Mouse (Mus musculus): ENCODE results near the gene Rbx1. TPM values are rescaled to one million over a fixed set of nuclear protein-coding genes. Genes with fewer than 3 reads are reported as not detected.

The Rbx1 gene
- polyA plus RNA-seq, 1 experiment from 2014 or later = 241 TPM

DNA sequence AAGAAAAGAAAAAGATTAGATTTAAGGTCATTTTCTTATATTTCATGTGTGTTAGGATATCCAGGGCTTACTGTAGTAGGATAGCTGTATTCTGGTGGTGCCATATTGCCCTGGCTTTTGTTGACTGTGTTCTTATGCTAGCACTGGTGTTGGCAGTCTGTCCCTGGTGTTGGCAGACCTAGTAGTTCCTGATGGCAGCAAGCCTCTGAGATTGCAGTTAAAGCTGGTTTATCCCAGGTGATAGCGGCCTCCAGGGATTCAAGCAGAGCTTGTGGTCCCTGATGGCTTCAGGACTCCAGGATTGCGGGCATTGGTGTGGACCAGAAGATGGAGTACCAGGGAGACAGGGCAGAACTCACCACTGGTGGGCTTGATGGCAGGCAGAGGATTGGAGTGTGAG is 37.4 kb downstream of the Rbx1 start:
- ATAC-seq = no peak
- no peak overlapping the region for H3K27ac ChIP-seq (ENCODE audit: low read depth)
- no peak for TF ChIP-seq CTCF (IDR thresholded peaks at IDR 0.05; ENCODE audit: low read depth)
- no peak for TF ChIP-seq EP300 (IDR thresholded peaks at IDR 0.05; ENCODE audit: low read depth)
- WGBS (ENCODE audit: insufficient replicate concordance) = 88% methylated on average over 2 of the region's 2 CpGs
- H3K9me3 ChIP-seq (ENCODE audit: low read length) = no peaks in the 10 kb centered on the region
- H3K9ac ChIP-seq (replicated peaks) = no peak overlapping the region
- no peak for DNase-seq
- H3K27me3 ChIP-seq (ENCODE audit: insufficient read depth, low read length) = no peaks in the 10 kb centered on the region
- H3K4me1 ChIP-seq (ENCODE audit: insufficient read depth) = no peaks in the 10 kb centered on the region
- H3K4me3 ChIP-seq (ENCODE audit: low read depth, low read length) = no peak overlapping the region
- no peak overlapping the region for H3K4me2 ChIP-seq (ENCODE audit: low read depth, low read length)
- H3K36me3 ChIP-seq (replicated peaks; ENCODE audit: insufficient read depth, low read length) = no peaks in the 10 kb centered on the region

DNA sequence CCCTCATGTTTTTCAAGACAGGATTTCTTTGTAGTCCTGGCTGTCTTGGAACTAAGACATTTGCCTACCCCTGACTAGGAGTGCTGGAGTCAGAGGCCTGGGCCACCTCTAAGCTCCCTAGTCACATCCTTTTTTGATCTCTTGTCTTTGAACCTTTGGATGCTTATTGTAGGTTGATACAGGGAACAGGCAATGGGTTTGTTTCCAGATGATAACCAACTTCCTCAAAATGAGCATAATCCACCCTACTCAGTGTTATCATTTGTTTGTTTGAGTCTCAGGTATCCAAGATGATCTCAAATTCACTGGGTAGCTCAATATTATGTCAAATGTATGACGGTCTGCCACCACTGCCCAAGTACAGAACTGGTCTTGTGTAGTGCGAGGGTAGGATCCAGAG is 37.9 kb downstream of the Rbx1 start:
- Histone ChIP-seq H3K9ac (replicated peaks) (no peak overlapping the region), H3K4me3 (ENCODE audit: low read depth, low read length) (no peak overlapping the region), H3K36me3 (replicated peaks; ENCODE audit: insufficient read depth, low read length) (no peaks in the 10 kb centered on the region), H3K9me3 (ENCODE audit: low read length) (no peaks in the 10 kb centered on the region), H3K4me1 (ENCODE audit: insufficient read depth) (no peaks in the 10 kb centered on the region), H3K27ac (ENCODE audit: low read depth) (no peak overlapping the region), H3K27me3 (ENCODE audit: insufficient read depth, low read length) (no peaks in the 10 kb centered on the region), H3K4me2 (ENCODE audit: low read depth, low read length) (no peak overlapping the region)
- WGBS (ENCODE audit: insufficient replicate concordance) = 73% methylated on average over 2 of the region's 2 CpGs
- ATAC-seq (no peak), DNase-seq (no peak)
- TF ChIP-seq EP300 (IDR thresholded peaks at IDR 0.05; ENCODE audit: low read depth) (no peak), CTCF (IDR thresholded peaks at IDR 0.05; ENCODE audit: low read depth) (no peak)

DNA sequence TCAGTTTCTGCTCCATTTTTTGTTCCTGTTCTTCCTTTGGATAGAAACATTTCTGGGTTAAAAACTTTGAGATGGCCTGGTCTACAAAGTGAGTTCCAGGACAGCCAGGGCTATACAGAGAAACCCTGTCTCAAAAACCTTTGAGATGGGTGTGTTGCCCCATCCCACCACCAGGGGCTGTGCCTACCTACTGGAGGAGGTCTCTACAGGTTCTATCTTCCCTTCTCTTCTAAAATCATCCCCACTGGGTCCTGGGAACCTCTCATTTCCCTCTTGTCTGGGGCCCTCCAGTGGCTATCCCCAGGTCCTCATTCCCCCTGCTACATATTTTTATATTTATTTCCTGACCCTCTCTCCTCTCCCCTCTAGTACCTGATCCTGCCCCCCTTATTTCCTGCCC is 41.1 kb downstream of the Rbx1 start:
- Histone ChIP-seq H3K9me3 (ENCODE audit: low read length) (no peaks in the 10 kb centered on the region), H3K27me3 (ENCODE audit: insufficient read depth, low read length) (no peaks in the 10 kb centered on the region), H3K4me1 (ENCODE audit: insufficient read depth) (peaks cover 9% of the 10 kb centered on the region), H3K36me3 (replicated peaks; ENCODE audit: insufficient read depth, low read length) (no peaks in the 10 kb centered on the region), H3K9ac (replicated peaks) (no peak overlapping the region), H3K4me3 (ENCODE audit: low read depth, low read length) (no peak overlapping the region), H3K27ac (ENCODE audit: low read depth) (no peak overlapping the region), H3K4me2 (ENCODE audit: low read depth, low read length) (no peak overlapping the region)
- DNase-seq (peak; percentile 76), ATAC-seq (peak; percentile 77)
- TF ChIP-seq CTCF (IDR thresholded peaks at IDR 0.05; ENCODE audit: low read depth) (peak; percentile 79), EP300 (IDR thresholded peaks at IDR 0.05; ENCODE audit: low read depth) (no peak)

DNA sequence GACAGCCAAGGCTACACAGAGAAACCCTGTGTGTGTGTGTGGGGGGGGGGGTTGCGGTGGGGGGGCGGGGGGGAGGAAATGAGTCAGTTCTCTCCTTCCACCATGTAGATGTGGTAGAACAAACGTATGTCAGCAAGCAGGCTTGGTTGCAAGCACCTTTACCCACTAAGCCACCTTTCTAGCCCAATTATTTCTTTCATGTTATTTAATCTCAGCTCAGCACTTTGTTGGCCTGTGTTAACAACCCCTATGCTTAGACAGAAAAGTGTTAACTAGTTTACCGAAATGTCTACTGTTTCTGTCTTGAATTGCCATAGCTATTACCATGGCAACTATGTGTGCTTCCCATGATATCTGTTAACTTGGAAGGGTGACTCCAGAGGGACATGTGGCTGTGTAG is 44.5 kb downstream of the Rbx1 start:
- no peak overlapping the region for H3K27ac ChIP-seq (ENCODE audit: low read depth)
- no peak overlapping the region for H3K4me2 ChIP-seq (ENCODE audit: low read depth, low read length)
- H3K36me3 ChIP-seq (replicated peaks; ENCODE audit: insufficient read depth, low read length) = no peaks in the 10 kb centered on the region
- ATAC-seq (no peak), DNase-seq (no peak)
- no peak overlapping the region for H3K4me3 ChIP-seq (ENCODE audit: low read depth, low read length)
- TF ChIP-seq CTCF (IDR thresholded peaks at IDR 0.05; ENCODE audit: low read depth) = no peak
- no peak for TF ChIP-seq EP300 (IDR thresholded peaks at IDR 0.05; ENCODE audit: low read depth)
- no peaks in the 10 kb centered on the region for H3K9me3 ChIP-seq (ENCODE audit: low read length)
- 54% methylated on average over 4 of the region's 4 CpGs for WGBS (ENCODE audit: insufficient replicate concordance)
- H3K4me1 ChIP-seq (ENCODE audit: insufficient read depth) = peaks cover 24% of the 10 kb centered on the region
- H3K27me3 ChIP-seq (ENCODE audit: insufficient read depth, low read length) = no peaks in the 10 kb centered on the region
- H3K9ac ChIP-seq (replicated peaks) = no peak overlapping the region

DNA sequence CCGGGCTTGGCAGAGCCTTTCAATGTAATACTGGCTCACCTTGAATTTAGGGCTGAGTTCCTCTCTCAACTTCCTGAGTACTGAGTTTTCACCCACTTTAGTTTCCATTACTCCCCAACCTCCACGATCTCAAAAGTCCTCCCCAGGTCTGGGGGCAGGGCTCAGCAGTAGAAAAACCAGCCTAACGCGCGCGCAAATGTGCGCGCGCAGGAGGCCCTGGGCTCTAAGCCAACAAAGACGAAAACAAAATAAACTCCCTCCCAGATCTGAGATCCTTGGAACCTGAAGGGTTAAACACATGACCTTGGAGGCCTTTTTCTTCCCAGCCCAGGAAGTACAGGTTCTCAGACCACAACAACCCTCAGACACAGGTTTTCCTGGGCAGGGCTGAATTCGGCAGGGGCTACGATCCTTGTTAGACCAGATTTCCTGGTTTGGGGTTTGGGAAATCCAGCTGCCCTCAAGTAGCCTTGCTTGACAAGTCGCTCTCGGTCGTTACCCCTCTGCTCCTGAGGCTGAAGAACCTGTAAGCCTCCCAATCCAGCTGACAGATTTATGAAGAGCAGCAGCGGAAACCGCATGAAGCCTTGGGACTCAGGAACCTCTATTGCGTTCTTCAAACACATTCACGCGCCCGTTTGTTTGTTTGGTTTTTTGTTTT is 45.6 kb downstream of the Rbx1 start:
- Histone ChIP-seq H3K4me2 (ENCODE audit: low read depth, low read length) (peak overlapping the region; percentile 79), H3K27me3 (ENCODE audit: insufficient read depth, low read length) (no peaks in the 10 kb centered on the region), H3K27ac (ENCODE audit: low read depth) (peak overlapping the region; percentile 64), H3K4me1 (ENCODE audit: insufficient read depth) (peaks cover 24% of the 10 kb centered on the region), H3K9me3 (ENCODE audit: low read length) (no peaks in the 10 kb centered on the region), H3K4me3 (ENCODE audit: low read depth, low read length) (peak overlapping the region; percentile 44), H3K36me3 (replicated peaks; ENCODE audit: insufficient read depth, low read length) (no peaks in the 10 kb centered on the region), H3K9ac (replicated peaks) (peak overlapping the region; percentile 64)
- TF ChIP-seq EP300 (IDR thresholded peaks at IDR 0.05; ENCODE audit: low read depth) = no peak; the same call in 1 of the 2 replicates
- no peak for TF ChIP-seq CTCF (IDR thresholded peaks at IDR 0.05; ENCODE audit: low read depth)
- ATAC-seq = no peak; the same call in 1 of the 2 replicates
- WGBS (ENCODE audit: insufficient replicate concordance) = 7% methylated on average over 21 of the region's 21 CpGs
- DNase-seq = peak; percentile 62

DNA sequence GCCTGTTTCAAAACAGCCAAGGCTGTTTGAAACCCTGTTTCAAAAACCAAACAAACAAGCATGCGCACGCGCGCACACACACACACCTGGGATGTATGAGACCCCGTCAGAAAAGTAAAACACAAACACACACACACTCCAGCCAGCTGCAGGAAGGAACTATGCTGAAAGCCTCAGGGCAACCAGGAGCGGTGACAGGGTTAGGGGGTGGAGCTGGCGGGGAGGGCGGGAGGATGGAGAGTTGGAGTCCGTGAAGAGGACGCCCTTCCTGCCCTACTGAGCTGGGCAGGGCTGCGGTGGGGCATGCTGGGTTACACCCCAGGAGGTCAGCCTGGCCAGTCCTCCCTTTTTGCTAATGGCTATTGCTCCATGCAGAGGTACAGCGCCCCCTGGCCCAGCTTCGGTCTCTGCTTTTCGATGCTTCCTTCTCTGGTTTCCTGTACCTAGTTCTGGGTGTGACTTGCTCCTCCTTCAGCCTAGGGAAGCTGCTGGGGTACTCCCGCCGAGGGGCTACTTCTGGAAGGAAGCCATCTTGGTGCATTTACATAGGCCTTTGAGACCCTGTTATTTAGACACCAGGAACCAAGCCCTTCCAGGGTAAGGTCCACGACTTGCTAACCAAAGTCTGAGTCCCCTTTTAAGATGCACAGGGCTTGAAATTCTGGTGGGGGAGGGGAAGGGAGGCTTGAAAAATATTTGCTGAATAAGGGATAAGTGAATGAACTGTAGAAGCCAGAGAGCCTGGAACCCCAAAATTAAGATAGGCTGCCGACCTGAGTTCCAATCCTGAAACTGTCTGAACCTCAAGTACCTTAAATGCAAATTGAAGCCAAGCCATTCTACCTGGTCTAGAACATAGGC is 48.2 kb downstream of the Rbx1 start:
- peaks cover 24% of the 10 kb centered on the region for H3K4me1 ChIP-seq (ENCODE audit: insufficient read depth)
- H3K9me3 ChIP-seq (ENCODE audit: low read length) = no peaks in the 10 kb centered on the region
- peak overlapping the region; percentile 63 for H3K4me2 ChIP-seq (ENCODE audit: low read depth, low read length)
- H3K9ac ChIP-seq (replicated peaks) = peak overlapping the region; percentile 33
- H3K27ac ChIP-seq (ENCODE audit: low read depth) = peak overlapping the region; percentile 85
- peak; percentile 99 for ATAC-seq
- no peaks in the 10 kb centered on the region for H3K27me3 ChIP-seq (ENCODE audit: insufficient read depth, low read length)
- TF ChIP-seq CTCF (IDR thresholded peaks at IDR 0.05; ENCODE audit: low read depth) (peak; percentile 90), EP300 (IDR thresholded peaks at IDR 0.05; ENCODE audit: low read depth) (peak; percentile 32; the same call in 1 of the 2 replicates)
- H3K36me3 ChIP-seq (replicated peaks; ENCODE audit: insufficient read depth, low read length) = no peaks in the 10 kb centered on the region
- H3K4me3 ChIP-seq (ENCODE audit: low read depth, low read length) = peak overlapping the region; percentile 24
- 6% methylated on average over 18 of the region's 18 CpGs for whole genome bisulfite sequencing (ENCODE audit: insufficient replicate concordance)
- DNase-seq = peak; percentile 92

All from liver, postnatal 0 days (tissue).